Mouse (Mus musculus) adrenal gland (tissue): ENCODE measurements at regions not wholly inside any gene's neighbourhood (a gene's known extent, or its start where the extent isn't known, plus 50 kb on each side); places are given as distances from the start of the nearest gene placed in this dataset.
"Not testable (repeated sequence)": the region's sequence is repeated elsewhere in the genome, so short reads cannot be mapped to it uniquely, and the experiment has no call there.

Experiments used
- intact Hi-C: fragments of 180-260 bp; cut with DNase I; formaldehyde crosslinking; loops from one replicate; pipeline ENCODE4 v1.15.1; 2025

DNA sequence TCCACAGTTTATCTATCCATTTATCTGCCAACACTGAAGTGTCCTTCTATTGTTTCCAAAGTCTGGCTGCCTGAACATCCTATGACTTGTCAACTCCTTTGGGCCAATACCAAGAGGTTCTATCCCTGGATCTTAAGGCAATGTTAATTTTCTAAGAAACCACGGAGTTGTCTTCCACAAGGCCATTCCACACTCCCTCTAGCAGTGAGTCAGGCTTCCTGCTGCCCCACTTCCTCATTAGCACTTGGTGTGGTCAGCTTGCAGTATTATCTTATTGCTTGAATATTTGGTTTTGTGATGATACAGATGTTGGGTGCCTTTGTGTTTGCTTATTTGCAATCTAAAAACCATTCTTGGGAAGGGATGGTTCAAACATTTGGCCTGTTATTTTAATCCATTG lies 87.5 kb upstream of the Ppp2r2d start:
- intact Hi-C loops, result no loop called here

- intact Hi-C loops, result loop anchor here (5.0 kb wide), 1 partner anchor 54 kb away; no protein-coding TSS in a partner anchor
These were observed 97.4 kb upstream of the Ppp2r2d start for GRCm38 (mm10) chr7:138748442-138748841.

GRCm38 (mm10) chr7:138746616-138747015 lies 99.3 kb upstream of the Ppp2r2d start:
- intact Hi-C loops, result loop anchor here (5.0 kb wide), 1 partner anchor 56 kb away; no protein-coding TSS in a partner anchor

DNA sequence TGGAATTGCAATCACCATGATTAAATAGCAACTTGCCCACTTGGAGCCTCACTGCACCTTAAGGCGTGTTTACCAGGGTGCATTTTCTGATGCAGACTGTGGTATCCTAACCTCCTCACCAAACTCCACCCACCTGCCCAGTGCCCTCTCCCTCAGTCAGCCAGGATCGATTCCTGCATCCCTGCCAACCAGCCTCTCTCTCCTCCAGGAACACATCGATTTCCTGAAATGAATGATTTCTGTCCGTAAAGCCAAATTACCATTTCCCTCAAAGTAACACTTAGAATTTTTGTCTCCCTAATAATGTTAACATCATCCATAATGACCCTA lies 103.4 kb upstream of the Ppp2r2d start:
- intact Hi-C loops, result no loop called here

DNA sequence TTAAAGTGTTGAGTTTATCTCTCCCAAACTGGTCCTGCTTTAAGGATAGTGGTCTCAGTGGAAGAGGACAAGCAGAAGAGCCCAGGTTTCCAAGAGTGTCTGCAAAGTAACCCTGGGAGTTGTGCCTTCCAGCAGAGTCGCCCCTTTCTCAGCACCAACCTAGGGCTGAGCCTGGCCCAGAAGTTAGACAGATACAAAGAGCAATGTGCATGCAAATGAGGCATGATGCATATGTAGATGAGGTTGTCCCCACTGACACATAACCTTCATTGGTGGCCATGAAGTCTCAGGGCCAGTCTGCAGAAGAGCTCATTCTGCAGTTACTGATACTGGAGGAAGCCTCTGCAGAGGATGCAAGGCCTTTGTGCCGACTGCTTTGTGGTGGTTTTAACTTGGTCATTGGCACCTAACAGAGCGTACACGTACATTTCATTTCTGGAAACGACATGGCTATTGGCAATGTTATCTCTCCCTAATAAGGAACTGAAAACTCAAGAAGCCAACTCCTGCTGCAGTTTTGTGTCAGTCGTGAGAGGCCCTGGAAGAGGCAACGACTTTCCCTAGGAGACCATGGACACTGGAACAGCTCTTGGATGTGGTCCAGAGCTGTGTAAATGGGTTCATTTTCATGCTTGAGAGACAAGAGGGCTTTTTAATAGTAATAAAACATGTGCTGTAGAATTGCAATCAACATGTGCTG lies 103.9 kb upstream of the Ppp2r2d start:
- intact Hi-C loops, result no loop called here

DNA sequence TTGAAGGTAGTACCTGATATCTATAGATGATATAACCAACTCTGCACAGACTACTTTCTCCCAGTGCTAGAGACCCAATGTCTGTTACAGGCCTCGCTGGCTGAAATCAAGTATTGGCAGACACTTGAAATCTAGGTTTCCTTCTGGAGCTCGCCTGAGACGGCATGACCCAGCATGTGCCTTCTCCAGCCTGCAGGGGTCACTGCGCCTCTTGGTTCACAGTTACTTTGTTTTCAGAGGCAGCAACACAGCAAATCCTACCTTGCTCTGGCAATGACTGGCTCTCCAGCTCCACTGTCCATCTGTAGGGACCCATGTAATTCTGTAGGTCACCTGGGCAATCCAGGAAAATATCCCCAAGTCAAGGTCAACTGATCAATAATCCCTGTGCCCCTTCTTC lies 111.6 kb upstream of the Ppp2r2d start:
- intact Hi-C loops, result loop anchor here (2.0 kb wide), 1 partner anchor 95 kb away; no protein-coding TSS in a partner anchor

GRCm38 (mm10) chr7:138724829-138725228 lies 121.0 kb upstream of the Ppp2r2d start:
- intact Hi-C loops, result loop anchor here (10.0 kb wide), 1 partner anchor 290 kb away; no protein-coding TSS in a partner anchor

DNA sequence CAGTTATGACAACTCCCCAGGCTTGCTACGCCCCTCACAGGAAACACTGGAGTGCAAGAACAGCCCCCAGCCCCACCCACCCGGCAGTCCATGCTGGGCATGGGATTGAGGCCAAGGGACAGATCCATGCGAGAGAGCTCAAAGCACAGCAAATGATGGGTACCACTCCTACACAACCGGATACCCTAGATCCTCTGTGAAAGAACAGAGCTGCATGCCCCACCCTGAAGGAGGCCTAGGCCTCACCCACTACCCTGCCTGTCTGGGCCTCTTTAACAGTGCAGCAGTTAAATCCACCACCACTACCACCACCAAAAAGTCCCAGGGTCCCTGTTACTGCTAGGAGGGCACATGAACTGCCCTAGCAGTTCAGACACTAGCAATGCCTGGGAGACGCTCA lies 126.3 kb upstream of the Ppp2r2d start:
- intact Hi-C loops, result loop anchor here (10.0 kb wide), 1 partner anchor 285 kb away; no protein-coding TSS in a partner anchor

GRCm38 (mm10) chr7:138719115-138719514 lies 126.8 kb upstream of the Ppp2r2d start:
- intact Hi-C loops, result no loop called here

DNA sequence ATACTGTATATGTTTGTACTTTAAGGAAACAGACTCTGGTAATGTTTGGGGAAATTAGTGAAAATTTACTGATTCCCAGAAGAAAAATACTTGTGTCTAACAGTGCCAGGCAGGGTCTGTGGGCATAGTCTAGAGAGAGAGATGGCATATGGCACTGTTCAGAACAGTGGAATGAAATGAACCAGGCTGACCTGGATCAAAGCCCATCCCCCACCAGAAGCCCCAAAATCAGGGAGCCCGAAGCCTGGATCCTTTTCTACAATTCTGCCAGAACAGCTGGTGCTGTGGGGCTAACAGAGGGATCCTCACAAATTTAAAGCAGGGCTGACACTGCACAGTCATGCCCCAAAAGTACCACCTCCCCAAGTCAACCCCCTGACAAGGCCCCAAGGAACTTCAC lies 131.1 kb upstream of the Ppp2r2d start:
- intact Hi-C loops, result no loop called here

GRCm38 (mm10) chr7:138708373-138708772 lies 137.5 kb upstream of the Ppp2r2d start:
- intact Hi-C loops, result no loop called here

DNA sequence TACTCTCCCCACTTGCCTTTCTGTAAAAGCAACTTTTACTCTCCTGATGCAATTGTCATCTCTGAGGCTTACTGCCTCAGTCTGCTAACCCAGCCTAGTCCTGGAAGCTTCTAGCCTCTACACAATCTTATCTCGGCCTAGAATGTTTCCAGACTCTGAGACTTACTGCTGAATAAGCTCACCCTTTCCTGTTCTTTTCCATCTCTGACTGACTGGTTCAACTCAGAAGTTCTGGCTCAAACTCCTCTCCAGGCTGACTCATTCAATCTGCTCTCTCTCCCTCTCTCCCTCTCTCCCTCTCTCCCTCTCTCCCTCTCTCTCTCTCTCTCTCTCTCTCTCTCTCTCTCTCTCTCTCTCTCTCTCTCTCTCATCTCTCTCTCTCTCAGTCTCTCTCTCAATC lies 146.3 kb upstream of the Ppp2r2d start:
- intact Hi-C loops, result not testable (repeated sequence)

DNA sequence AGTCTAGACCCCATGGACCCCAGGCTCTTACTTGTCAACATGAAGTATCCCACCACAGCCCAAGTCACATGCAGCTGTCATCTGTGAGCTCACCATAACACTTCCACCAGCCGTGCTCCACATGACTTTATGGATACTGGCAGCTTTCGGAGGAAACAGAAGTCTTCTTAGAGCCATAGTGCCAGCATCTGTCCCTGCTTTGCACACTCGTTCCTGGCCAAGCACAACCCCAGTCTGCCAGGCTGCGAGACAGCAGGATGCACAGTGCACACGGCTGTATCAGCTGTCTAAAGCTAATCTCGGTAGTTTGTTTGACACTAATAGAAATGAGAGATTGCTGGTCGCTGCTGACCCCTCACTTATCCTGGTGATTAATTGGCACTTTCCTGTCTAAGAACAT lies 163.7 kb upstream of the Ppp2r2d start:
- intact Hi-C loops, result no loop called here

DNA sequence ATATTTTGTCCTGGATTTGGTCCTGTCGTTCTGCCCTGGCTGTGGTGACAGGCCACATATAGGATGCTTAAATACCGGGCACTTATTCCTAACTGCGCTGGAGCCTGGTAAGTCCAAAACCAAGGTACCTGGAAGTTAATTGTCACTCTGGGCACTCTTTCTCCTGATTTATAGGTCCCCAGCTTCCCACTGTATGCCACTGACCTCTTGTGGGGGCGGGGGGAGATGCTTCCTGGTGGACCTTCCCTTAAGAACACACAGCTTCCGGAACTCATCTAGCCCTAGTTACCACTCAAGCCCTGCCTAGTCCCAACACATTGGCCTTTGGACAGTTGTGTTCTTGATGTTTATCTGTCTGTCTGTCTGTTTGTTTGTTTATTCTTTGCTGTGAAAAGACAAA lies 165.3 kb upstream of the Ppp2r2d start:
- intact Hi-C loops, result no loop called here

GRCm38 (mm10) chr7:138679575-138679974 lies 166.3 kb upstream of the Ppp2r2d start:
- intact Hi-C loops, result no loop called here

GRCm38 (mm10) chr7:138672959-138673358 lies 172.9 kb upstream of the Ppp2r2d start:
- intact Hi-C loops, result no loop called here

DNA sequence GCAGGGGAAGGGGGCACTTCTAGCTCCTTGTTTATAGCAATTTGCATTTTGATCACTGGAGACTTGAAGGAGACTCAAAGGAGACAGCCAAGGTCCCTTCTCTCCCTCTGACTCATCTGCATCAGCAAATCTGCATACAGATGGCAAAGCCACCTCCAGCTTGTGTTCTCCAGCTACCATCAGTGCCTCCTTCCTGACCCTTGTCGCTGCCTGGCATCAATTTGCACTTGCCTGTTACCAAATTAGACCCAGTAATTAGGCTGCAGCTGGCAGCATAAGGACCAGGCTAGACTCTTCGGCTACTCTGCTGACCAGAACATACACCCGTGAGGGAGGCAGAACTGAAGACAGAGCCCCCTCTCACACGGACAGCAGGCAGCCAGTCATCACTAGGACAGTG lies 177.5 kb upstream of the Ppp2r2d start:
- intact Hi-C loops, result no loop called here

- intact Hi-C loops, result no loop called here
These were observed 185.8 kb upstream of the Ppp2r2d start for GRCm38 (mm10) chr7:138660124-138660523.

- intact Hi-C loops, result no loop called here
These were observed 188.4 kb upstream of the Ppp2r2d start for GRCm38 (mm10) chr7:138657521-138657920.

- intact Hi-C loops, result no loop called here
These were observed 188.8 kb upstream of the Ppp2r2d start for GRCm38 (mm10) chr7:138657076-138657475.

GRCm38 (mm10) chr7:138655940-138656339 lies 189.9 kb upstream of the Ppp2r2d start:
- intact Hi-C loops, result no loop called here

- intact Hi-C loops, result no loop called here
These were observed 194.9 kb upstream of the Ppp2r2d start for GRCm38 (mm10) chr7:138650946-138651345.

- intact Hi-C loops, result no loop called here
These were observed 198.2 kb upstream of the Ppp2r2d start for GRCm38 (mm10) chr7:138647636-138648035.
